Mouse (Mus musculus): ENCODE measurements around the gene Pbsn.

GRCm38 (mm10) chrX:77801543-77801942, 51.9 kb downstream of the Pbsn start:
- TF ChIP-seq CEBPB (IDR thresholded peaks at IDR 0.05; ENCODE audit: insufficient read depth, poor library complexity, severe bottlenecking) (no peak), MAX (IDR thresholded peaks at IDR 0.05; ENCODE audit: low read depth) (no peak), E2F4 (IDR thresholded peaks at IDR 0.05; ENCODE audit: insufficient read depth) (no peak), SRF (IDR thresholded peaks at IDR 0.05; ENCODE audit: control insufficient read depth, insufficient read length, low read depth) (no peak), TCF12 (IDR thresholded peaks at IDR 0.05; ENCODE audit: insufficient read depth, poor library complexity, severe bottlenecking) (no peak), MYOG (IDR thresholded peaks at IDR 0.05; ENCODE audit: control insufficient read depth in 1 of 3, insufficient read depth in 1 of 3, insufficient read length in 2 of 3, low read depth in 2 of 3) (no peak), MYOD1 (IDR thresholded peaks at IDR 0.05; ENCODE audit: control insufficient read depth in 1 of 3, insufficient read length in 2 of 3, low read depth in 2 of 3) (no peak), POLR2A (IDR thresholded peaks at IDR 0.05; ENCODE audit: insufficient read length, low read depth) (no peak), REST (IDR thresholded peaks at IDR 0.05; ENCODE audit: insufficient read depth, insufficient read length) (no peak), POLR2AphosphoS2 (IDR thresholded peaks at IDR 0.05; ENCODE audit: insufficient read length, low read depth) (no peak)

All from myocyte (in vitro differentiated cells).